Comparison of ENCODE assay signal across 8 mouse cellular contexts in genomic region chr6:108784056-108784455, GRCm38 (mm10). TPM values are rescaled to one million over a fixed set of nuclear protein-coding genes. Genes with fewer than 3 reads are reported as not detected.
DNase-seq lines count a peak whose midpoint lies in the region; ATAC-seq and TF ChIP-seq lines count a peak whose summit lies in the region.

No protein-coding gene starts in this region.

- TF ChIP-seq CTCF in ES-Bruce4 (IDR thresholded peaks at IDR 0.05; ENCODE audit: low read depth, low read length), result no peak

- 31% methylated on average over 11 of the region's 11 CpGs for WGBS in heart, embryonic 10.5 days
- WGBS in embryonic facial prominence, embryonic 13.5 days, result 36% methylated on average over 11 of the region's 11 CpGs
- 37% methylated on average over 11 of the region's 11 CpGs for WGBS in limb, embryonic 11.5 days
- WGBS in midbrain, embryonic 15.5 days, result 34% methylated on average over 11 of the region's 11 CpGs

- peak overlapping the region; percentile 80 for H3K9ac ChIP-seq in ES-Bruce4 (ENCODE audit: low read depth, poor library complexity, severe bottlenecking)
- peak overlapping the region; percentile 97 for H3K9ac ChIP-seq in embryonic facial prominence, embryonic 13.5 days
- peak overlapping the region; percentile 87 for H3K9ac ChIP-seq in limb, embryonic 11.5 days (ENCODE audit: low read length)
- H3K9ac ChIP-seq in midbrain, embryonic 15.5 days, result peak overlapping the region; percentile 99

- no peak for TF ChIP-seq EP300 in ES-Bruce4 (IDR thresholded peaks at IDR 0.05; ENCODE audit: insufficient read depth, low read depth, low read length)

- H3K4me2 ChIP-seq in embryonic facial prominence, embryonic 13.5 days, result peak overlapping the region; percentile 85
- peak overlapping the region; percentile 74 for H3K4me2 ChIP-seq in limb, embryonic 11.5 days (ENCODE audit: low read depth, severe bottlenecking)
- H3K4me2 ChIP-seq in midbrain, embryonic 15.5 days, result peak overlapping the region; percentile 78

- no peaks in the 10 kb centered on the region for H3K9me3 ChIP-seq in heart, embryonic 10.5 days
- no peaks in the 10 kb centered on the region for H3K9me3 ChIP-seq in ES-Bruce4 (replicated peaks; ENCODE audit: control insufficient read depth, insufficient read depth, low read length, poor library complexity, severe bottlenecking)
- H3K9me3 ChIP-seq in embryonic facial prominence, embryonic 13.5 days, result no peaks in the 10 kb centered on the region
- H3K9me3 ChIP-seq in limb, embryonic 11.5 days (ENCODE audit: control insufficient read depth, low read length), result no peaks in the 10 kb centered on the region
- H3K9me3 ChIP-seq in midbrain, embryonic 15.5 days, result no peaks in the 10 kb centered on the region

- H3K4me1 ChIP-seq in heart, embryonic 10.5 days, result peaks cover 17% of the 10 kb centered on the region
- no peaks in the 10 kb centered on the region for H3K4me1 ChIP-seq in ES-Bruce4 (ENCODE audit: control insufficient read depth, insufficient read depth, low read length)
- H3K4me1 ChIP-seq in embryonic facial prominence, embryonic 13.5 days, result peaks cover 17% of the 10 kb centered on the region
- H3K4me1 ChIP-seq in limb, embryonic 11.5 days (ENCODE audit: control insufficient read depth, insufficient read depth, low read length), result peaks cover 7% of the 10 kb centered on the region
- peaks cover 27% of the 10 kb centered on the region for H3K4me1 ChIP-seq in midbrain, embryonic 15.5 days

- TF ChIP-seq POLR2A in ES-Bruce4 (IDR thresholded peaks at IDR 0.05; ENCODE audit: insufficient read depth, low read length), result no peak

- DNase-seq in heart, embryonic 10.5 days (ENCODE audit: low spot score), result no peak
- DNase-seq in heart, adult 8-10 months (ENCODE audit: low spot score), result no peak
- DNase-seq in limb, embryonic 11.5 days (ENCODE audit: low spot score), result no peak
- DNase-seq in cerebellum, adult 11-12 months, result no peak
- no peak for DNase-seq in spleen, postnatal 14 days (ENCODE audit: low spot score in 2 of 2)

- no peak overlapping the region for H3K27ac ChIP-seq in heart, embryonic 10.5 days
- H3K27ac ChIP-seq in ES-Bruce4 (ENCODE audit: insufficient read depth, low read length), result no peak overlapping the region
- H3K27ac ChIP-seq in embryonic facial prominence, embryonic 13.5 days, result peak overlapping the region; percentile 80; the same call in 1 of the 2 replicates
- no peak overlapping the region for H3K27ac ChIP-seq in limb, embryonic 11.5 days (replicated peaks; ENCODE audit: low read depth, low read length)
- no peak overlapping the region for H3K27ac ChIP-seq in midbrain, embryonic 15.5 days

- no peaks in the 10 kb centered on the region for H3K27me3 ChIP-seq in heart, embryonic 10.5 days (ENCODE audit: insufficient read depth, poor library complexity, severe bottlenecking)
- H3K27me3 ChIP-seq in ES-Bruce4 (ENCODE audit: control insufficient read depth, insufficient read depth, low read length, poor library complexity, severe bottlenecking), result no peaks in the 10 kb centered on the region
- H3K27me3 ChIP-seq in embryonic facial prominence, embryonic 13.5 days, result no peaks in the 10 kb centered on the region
- H3K27me3 ChIP-seq in limb, embryonic 11.5 days (ENCODE audit: control insufficient read depth, insufficient read depth, low read length), result no peaks in the 10 kb centered on the region
- H3K27me3 ChIP-seq in midbrain, embryonic 15.5 days (replicated peaks), result no peaks in the 10 kb centered on the region

- no peaks in the 10 kb centered on the region for H3K36me3 ChIP-seq in heart, embryonic 10.5 days
- H3K36me3 ChIP-seq in ES-Bruce4 (ENCODE audit: control insufficient read depth, insufficient read depth, low read length, poor library complexity, severe bottlenecking), result no peaks in the 10 kb centered on the region
- no peaks in the 10 kb centered on the region for H3K36me3 ChIP-seq in embryonic facial prominence, embryonic 13.5 days
- H3K36me3 ChIP-seq in limb, embryonic 11.5 days (ENCODE audit: control insufficient read depth, insufficient read depth, low read length), result no peaks in the 10 kb centered on the region
- H3K36me3 ChIP-seq in midbrain, embryonic 15.5 days (replicated peaks), result no peaks in the 10 kb centered on the region

- ATAC-seq in embryonic facial prominence, embryonic 13.5 days (ENCODE audit: insufficient number of reproducible peaks, insufficient read depth, low FRiP score, low TSS enrichment, low read depth), result no peak
- ATAC-seq in limb, embryonic 11.5 days (ENCODE audit: insufficient number of reproducible peaks, low FRiP score, low TSS enrichment, low read depth), result no peak
- ATAC-seq in midbrain, embryonic 15.5 days (replicated peaks), result no peak

- H3K4me3 ChIP-seq in heart, embryonic 10.5 days, result peak overlapping the region; percentile 99
- H3K4me3 ChIP-seq in ES-Bruce4 (ENCODE audit: low read depth, low read length), result no peak overlapping the region
- peak overlapping the region; percentile 100 for H3K4me3 ChIP-seq in embryonic facial prominence, embryonic 13.5 days
- H3K4me3 ChIP-seq in limb, embryonic 11.5 days (ENCODE audit: low read depth, low read length), result peak overlapping the region; percentile 99
- peak overlapping the region; percentile 95 for H3K4me3 ChIP-seq in midbrain, embryonic 15.5 days

RNA-seq across cellular contexts. Expression of gene Arl8b, which starts 1.2 kb away (rescaled TPM):
- 62.6 and 65.8 TPM in 2 replicates for polyA plus RNA-seq in heart, embryonic 10.5 days (2016; fragmentation: Nextera tagmentation; extraction: Ambion mirVana)
- 100 to 1,000 TPM in 2 of 4 experiments, 10 to 100 TPM in 2; 91.8 to 102 (median 97.3) TPM for total RNA-seq in heart, adult 8-10 months (2022)
- polyA plus RNA-seq in ES-Bruce4 (2011; ENCODE audit: insufficient read depth, insufficient read length, low read depth, missing spikeins), result 82.9 and 83.7 TPM in 2 replicates
- polyA plus RNA-seq in embryonic facial prominence, embryonic 13.5 days (2015; fragmentation: Nextera tagmentation; extraction: Ambion mirVana), result 63.3 and 70.2 TPM in 2 replicates
- 72.2 and 73.1 TPM in 2 replicates for polyA plus RNA-seq in limb, embryonic 11.5 days (2014; fragmentation: Nextera tagmentation; extraction: Ambion mirVana)
- polyA plus RNA-seq in midbrain, embryonic 15.5 days (2015; fragmentation: Nextera tagmentation; extraction: Ambion mirVana), result 90.5 and 91.0 TPM in 2 replicates

RNA-seq across cellular contexts. Expression of gene Edem1, which starts 44.4 kb away (rescaled TPM):
- 16.1 and 21.9 TPM in 2 replicates for polyA plus RNA-seq in heart, embryonic 10.5 days (2016; fragmentation: Nextera tagmentation; extraction: Ambion mirVana)
- 10 to 100 TPM in 2 of 4 experiments, 1 to 10 TPM in 2; 6.2 to 12.5 (median 9.0) TPM for total RNA-seq in heart, adult 8-10 months (2022)
- 64.3 and 77.0 TPM in 2 replicates for polyA plus RNA-seq in ES-Bruce4 (2011; ENCODE audit: insufficient read depth, insufficient read length, low read depth, missing spikeins)
- polyA plus RNA-seq in embryonic facial prominence, embryonic 13.5 days (2015; fragmentation: Nextera tagmentation; extraction: Ambion mirVana), result 19.5 and 22.0 TPM in 2 replicates
- polyA plus RNA-seq in limb, embryonic 11.5 days (2014; fragmentation: Nextera tagmentation; extraction: Ambion mirVana), result 22.9 and 27.6 TPM in 2 replicates
- 4.5 and 6.5 TPM in 2 replicates for polyA plus RNA-seq in midbrain, embryonic 15.5 days (2015; fragmentation: Nextera tagmentation; extraction: Ambion mirVana)
